Mouse (Mus musculus): ENCODE measurements around the gene I830077J02Rik. TPM values are rescaled to one million over a fixed set of nuclear protein-coding genes. Genes with fewer than 3 reads are reported as not detected.

Gene I830077J02Rik
- total RNA-seq, 2 experiments from 2014 or later = 0.44 to 0.74 TPM

GRCm38 (mm10) chr3:105898325-105898724 lies 34.1 kb downstream of the I830077J02Rik start:
- DNase-seq = peak; percentile 64
- intact Hi-C loops (cut with DNase I; ENCODE audit: low total_unique reads) = loop anchor here (2.0 to 5.0 kb wide), 2 partner anchors 171 to 224 kb away; no protein-coding TSS in a partner anchor

- intact Hi-C loops (cut with DNase I; ENCODE audit: low total_unique reads) = loop anchor here (5.0 kb wide), 1 partner anchor 170 kb away; no protein-coding TSS in a partner anchor
- no peak for DNase-seq
Observed at GRCm38 (mm10) chr3:105896811-105897210, 35.7 kb downstream of the I830077J02Rik start.

DNA sequence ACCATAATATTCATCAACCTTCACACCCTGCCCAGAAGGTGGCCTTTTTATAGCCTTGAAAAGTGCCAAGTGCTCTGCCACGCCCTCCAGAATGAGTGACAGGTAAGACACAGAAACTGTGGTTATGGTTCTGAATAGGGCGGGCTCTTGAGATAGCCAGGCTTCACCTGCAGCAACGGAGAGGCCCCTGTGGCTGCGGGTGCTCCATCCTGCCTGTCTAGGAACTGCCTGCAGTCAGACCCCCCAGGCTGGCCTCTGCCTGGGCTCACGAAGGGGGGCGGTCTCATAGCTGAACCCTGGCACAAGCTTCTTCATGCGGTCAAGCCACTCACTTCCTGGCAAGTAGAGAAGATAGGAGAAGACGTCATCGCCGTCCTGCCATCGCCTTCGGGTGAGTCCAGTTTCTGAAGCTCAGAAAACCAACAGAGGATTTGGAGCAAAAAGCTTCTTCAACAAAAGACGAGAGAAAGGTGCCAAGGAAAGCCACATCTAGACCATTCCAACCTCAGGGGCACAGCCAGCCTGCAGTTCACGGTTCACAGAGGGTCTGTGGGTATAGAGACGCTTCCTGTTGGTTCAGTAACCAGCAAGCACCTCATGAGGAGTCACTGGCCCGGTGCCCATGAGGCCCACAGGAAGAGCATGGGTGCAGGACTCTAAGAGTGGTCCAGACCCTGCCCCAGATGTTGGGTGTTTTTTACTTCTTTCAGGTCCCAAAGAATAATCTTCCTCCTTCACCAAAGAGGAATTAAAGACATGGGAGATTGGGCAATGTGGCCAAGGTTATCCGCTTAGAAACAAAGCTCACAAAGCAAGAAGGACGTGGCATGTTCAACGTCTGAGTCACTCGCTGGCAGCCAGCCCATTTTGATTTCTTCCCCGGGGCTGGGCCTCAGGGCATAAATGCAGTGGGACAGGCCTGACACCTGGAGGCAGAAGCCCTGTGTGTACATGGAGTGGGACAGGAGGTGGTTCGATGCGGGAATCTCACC lies 37.6 kb downstream of the I830077J02Rik start:
- peak; percentile 90 for DNase-seq
- intact Hi-C loops (cut with DNase I; ENCODE audit: low total_unique reads) = loop anchor here (5.0 kb wide), 1 partner anchor 168 kb away; no protein-coding TSS in a partner anchor

DNA sequence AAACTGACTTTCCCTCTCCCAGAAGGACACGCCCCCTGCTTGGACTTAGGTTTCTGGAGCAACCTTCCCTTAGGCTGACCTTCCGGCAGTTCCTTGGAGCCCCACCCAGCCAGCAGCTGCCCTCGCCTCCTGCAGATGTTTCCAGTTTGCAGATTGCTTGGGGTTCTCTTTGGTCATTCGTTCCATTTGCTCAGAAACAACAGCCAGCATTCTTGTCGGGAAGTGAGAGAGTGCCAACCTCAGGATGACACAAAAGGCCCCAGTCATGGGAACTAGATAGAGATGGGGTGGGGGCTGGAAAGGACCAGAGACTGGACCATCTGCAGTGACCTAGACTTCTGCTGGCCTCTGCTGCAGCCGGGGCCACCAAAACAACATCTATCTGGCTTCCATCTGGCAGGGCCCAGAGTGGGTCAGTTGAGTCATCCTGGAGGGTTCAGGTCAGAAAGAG lies 38.5 kb downstream of the I830077J02Rik start:
- intact Hi-C loops (cut with DNase I; ENCODE audit: low total_unique reads) = no loop called here
- DNase-seq = peak; percentile 78

DNA sequence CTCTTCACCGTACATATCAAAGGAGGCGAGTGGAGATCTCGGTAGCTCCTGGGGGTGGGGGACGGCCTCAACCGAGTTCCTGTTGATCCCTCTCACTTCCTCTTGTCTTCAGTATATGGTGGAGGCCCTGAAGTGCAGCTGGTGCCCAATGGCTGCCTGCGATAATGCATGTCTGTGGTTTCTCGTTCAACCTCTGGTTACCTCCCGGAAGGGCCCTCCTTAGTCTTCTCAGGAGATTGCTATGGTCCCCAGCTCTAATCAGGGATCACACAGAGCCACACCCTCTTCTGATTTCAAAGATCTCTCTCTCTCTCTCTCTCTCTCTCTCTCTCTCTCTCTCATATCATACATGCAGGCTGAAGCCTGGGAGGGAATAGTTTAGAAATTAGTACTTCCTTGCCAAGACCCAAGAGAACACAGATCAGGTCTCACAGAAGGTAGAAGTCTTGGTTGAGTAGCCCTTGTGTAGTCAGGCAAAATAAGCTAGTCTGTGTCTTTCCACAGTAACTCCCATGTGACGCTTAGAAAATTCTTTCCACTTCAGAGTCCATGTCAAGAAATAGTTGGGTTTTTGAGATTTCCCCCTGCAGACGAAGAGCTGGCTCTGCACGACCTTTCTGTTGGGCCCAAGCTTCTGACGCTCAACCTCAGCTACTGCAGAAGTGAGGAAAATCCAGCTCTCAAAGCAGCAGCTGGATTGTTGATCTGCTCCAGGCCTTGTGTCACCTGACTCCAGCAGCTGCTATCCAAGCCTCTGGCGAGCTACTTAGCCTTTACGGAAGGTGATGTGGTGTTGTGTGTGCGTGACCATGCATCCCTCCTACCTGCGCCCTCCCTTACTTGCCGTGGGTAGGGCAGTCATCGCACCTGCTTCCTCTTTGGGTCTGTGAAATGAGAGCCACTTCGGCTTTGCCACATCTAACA lies 39.6 kb downstream of the I830077J02Rik start:
- DNase-seq = no peak
- intact Hi-C loops (cut with DNase I; ENCODE audit: low total_unique reads) = no loop called here

DNA sequence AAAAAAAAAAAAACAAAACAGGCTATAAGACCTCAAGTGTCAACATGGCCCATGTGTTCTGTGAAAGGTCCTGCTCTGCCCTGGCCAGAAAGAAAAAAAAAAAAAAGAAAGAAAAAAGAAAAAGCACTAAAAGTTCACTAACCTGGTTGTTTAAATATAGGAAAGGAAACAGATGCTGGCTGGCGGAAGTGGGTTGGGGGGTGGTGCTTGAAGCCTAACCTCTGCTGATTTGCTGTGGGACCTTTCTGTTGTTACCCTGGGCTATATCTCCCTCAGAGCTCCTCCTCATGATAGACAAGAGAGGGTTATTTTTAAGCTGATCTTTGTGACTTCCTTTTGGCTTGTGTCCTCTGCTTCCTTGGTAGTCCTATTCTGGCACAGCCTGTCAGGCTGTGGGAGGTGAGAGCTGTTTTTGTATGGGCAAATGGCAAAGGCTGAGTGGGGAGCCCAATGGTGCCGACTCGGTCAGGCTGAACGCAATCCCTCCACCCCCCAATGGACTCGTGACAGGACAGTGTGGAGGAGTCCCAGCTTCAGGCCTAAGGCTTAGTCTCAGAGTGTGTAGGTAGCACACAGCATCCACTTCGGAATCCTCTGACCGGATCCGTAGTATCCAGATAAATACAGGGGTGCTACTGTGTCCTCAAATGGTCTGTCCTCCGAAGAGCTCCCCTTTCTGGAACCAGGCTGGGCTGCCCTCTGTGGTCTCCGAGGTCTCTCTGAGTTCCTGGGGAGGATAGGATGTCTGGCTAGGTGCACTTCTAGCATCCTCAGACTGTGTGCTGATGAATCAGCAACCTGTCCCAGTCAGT lies 40.5 kb downstream of the I830077J02Rik start:
- peak; percentile 26 for DNase-seq
- intact Hi-C loops (cut with DNase I; ENCODE audit: low total_unique reads) = no loop called here

DNA sequence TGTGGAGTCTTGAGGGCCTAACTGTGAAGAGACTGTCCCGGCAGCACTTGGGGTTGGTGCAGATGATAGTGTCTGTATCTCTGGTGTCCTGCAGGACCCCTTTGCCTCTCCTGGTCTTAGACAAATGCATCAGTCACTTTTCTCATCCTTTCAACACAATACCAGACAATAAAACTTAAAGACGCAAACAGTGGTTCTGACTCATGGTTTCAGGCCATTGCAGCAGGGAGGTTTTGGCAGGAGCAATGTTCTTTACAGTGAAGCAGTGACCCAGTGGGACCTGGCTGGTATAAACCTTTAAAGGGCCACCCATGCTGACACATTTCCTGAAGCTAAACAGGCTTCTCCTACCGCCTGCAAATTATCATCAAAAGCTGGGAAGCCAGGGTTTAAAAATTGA lies 41.3 kb downstream of the I830077J02Rik start:
- intact Hi-C loops (cut with DNase I; ENCODE audit: low total_unique reads) = no loop called here
- DNase-seq = no peak

DNA sequence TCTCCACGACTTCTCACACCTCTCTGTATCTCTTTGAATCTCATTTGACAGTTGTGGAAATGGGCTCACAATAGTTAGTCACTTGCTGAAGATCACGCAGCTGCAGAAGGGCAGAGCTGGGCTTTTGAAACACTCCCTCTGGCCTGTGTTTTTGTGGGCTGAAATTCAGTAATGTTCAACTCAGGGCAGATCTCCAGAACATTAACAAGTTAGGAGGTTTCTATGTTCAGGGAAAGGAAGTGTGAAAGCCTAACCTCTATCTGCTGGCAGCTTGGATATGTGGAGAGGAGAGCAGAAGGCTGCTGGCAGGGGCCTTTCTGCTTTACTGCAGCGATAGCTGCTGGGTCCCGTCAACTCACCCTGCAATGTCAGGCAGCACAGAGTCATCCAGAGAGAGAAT lies 42.2 kb downstream of the I830077J02Rik start:
- intact Hi-C loops (cut with DNase I; ENCODE audit: low total_unique reads) = no loop called here
- DNase-seq = no peak

DNA sequence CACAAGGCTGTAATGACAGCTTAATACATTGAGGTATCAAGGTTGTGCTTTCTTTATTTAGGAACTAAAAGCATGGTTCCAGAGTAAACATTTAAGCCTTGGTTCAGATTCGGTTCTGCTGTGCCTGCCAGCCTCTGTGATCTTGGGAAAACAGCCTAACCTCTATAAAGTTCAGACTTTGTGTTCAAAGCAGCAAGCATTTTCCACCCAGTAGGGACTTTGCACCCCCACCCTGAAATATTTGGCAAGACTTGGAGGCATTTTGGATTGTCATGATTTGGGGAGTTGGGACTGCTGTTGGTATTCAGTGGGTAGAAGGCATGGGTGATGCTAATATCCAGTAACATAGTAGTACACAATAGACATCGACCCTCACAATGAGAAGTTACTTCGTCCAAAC lies 43.5 kb downstream of the I830077J02Rik start:
- DNase-seq = no peak
- intact Hi-C loops (cut with DNase I; ENCODE audit: low total_unique reads) = no loop called here

DNA sequence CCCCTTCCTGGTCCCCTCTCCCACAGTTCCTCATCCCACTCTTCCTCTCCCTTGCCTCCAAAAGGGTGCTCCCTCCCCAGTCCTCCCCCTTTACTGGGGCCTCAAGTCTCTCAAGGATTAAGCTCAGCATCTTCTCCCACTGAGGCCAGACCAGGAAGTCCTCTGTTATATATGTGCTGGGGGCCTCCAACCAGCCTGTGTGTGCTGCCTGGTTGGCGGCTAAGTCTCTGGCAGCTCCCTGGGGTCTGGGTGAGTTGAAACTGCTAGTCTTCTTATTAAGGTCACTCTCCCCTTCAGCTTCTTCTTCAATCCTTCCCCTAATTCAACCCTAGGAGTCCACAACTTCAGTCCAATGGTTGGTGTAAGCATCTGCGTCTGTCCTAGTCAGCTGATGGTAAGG lies 49.4 kb downstream of the I830077J02Rik start:
- intact Hi-C loops (cut with DNase I; ENCODE audit: low total_unique reads) = no loop called here
- DNase-seq = no peak

DNA sequence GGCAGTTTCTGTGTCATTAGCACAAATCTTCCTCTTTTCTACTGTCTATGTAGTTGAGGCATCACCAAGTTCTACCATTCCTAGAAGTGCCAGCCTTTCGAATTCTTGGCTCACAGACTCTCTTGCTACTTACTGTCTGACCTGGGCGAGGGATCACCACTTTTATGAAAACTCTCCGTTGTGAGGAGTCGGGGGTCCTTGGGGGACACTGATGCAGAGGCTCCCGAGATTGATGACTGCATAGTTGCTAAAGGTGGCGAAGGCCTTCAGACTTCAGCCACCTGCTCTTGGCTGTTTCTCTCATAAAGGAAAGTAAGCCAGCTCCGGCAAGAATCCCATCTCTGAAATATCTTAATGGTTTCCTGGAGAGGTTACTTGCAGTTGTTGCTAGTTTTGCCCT lies 50.4 kb downstream of the I830077J02Rik start:
- no peak for DNase-seq
- intact Hi-C loops (cut with DNase I; ENCODE audit: low total_unique reads) = no loop called here

DNA sequence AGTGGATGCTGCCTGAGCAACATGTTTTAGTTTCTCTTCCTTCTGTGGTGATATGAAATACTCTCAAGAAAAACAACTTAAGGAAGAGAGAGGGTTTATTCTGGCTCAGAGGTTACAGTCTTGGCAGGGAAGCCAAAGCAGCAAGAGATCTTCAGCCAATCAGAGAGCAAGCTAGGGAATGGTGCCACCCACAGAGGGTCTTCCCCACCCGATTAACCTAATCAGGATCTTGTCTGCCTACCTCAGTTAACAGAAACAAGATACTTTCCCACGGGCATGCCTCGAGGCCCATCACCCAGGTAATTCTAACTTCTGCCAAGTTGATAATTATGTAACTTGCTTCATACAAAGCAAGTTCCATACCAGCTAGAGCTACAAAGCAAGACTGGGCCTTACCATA lies 52.0 kb downstream of the I830077J02Rik start:
- intact Hi-C loops (cut with DNase I; ENCODE audit: low total_unique reads) = no loop called here
- DNase-seq = no peak

DNA sequence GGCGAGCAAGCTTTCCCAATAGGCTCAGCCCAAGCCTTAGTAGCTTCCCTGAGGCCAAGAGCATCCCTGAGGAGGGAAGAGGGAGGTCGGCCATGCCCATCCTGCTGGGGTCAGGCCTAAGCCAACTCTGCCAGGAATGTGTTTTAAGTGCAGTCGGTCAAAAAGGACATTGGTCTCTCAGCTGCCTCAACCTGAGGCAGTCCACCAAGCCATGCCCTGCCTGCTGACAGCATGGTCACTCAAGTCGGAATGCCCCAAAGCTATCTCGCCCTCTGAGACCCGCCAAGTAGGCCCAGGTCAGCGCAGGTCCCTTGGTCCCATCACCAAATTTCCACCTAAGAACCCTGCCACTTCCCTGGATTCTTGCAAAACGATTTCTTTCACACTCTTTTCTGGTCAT lies 53.7 kb downstream of the I830077J02Rik start:
- DNase-seq = no peak
- intact Hi-C loops (cut with DNase I; ENCODE audit: low total_unique reads) = no loop called here

- intact Hi-C loops (cut with DNase I; ENCODE audit: low total_unique reads) = no loop called here
- DNase-seq = no peak
Observed at GRCm38 (mm10) chr3:105877919-105878318, 54.5 kb downstream of the I830077J02Rik start.

- intact Hi-C loops (cut with DNase I; ENCODE audit: low total_unique reads) = no loop called here
- no peak for DNase-seq
Observed at GRCm38 (mm10) chr3:105877252-105877803, 55.1 kb downstream of the I830077J02Rik start.

- no peak for DNase-seq
- intact Hi-C loops (cut with DNase I; ENCODE audit: low total_unique reads) = no loop called here
Observed at GRCm38 (mm10) chr3:105876022-105876421, 56.4 kb downstream of the I830077J02Rik start.

All from gastrocnemius, postnatal 14 days (tissue).